Mouse (Mus musculus): Measurements from ENCODE around the gene Itpr1.

The Itpr1 gene

DNA sequence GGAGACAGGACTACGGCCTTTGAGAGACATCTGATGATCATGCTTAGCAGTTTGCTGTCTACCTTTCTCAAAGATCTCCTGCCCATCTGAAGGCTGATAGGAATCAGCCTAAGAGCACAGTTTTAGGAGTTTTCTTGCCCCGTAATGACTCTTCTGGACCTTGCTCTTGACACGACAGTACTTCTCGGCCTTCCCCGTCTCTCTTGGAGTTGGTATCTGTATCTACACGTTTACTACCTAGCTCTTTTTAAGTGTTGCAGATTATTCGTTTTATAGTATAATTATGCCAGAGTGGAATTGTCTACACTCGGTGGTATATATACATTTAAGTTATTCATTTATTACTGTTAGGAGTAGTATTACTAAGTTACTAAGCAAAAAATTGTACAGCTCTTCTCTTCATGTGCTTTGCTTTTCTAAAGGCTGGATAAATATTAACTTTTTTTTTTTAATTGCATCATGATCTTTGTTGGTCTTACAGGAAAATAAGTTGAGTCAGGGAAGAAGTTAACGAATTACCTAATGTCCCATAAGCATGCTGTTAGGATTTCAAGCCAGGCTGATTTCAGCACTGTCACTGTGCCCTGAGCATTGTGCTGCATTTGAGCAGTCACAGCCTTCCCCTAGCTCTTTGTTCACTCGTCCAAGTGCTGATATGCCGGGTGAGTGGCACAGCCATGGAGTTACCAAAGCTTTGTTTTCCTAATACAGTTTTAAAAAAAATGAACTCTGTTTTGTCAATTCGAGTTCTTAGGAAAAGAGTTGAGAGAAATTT is 64.9 kb downstream of the Itpr1 start:
- DNase-seq (ENCODE audit: low read depth, low spot score): no peak

DNA sequence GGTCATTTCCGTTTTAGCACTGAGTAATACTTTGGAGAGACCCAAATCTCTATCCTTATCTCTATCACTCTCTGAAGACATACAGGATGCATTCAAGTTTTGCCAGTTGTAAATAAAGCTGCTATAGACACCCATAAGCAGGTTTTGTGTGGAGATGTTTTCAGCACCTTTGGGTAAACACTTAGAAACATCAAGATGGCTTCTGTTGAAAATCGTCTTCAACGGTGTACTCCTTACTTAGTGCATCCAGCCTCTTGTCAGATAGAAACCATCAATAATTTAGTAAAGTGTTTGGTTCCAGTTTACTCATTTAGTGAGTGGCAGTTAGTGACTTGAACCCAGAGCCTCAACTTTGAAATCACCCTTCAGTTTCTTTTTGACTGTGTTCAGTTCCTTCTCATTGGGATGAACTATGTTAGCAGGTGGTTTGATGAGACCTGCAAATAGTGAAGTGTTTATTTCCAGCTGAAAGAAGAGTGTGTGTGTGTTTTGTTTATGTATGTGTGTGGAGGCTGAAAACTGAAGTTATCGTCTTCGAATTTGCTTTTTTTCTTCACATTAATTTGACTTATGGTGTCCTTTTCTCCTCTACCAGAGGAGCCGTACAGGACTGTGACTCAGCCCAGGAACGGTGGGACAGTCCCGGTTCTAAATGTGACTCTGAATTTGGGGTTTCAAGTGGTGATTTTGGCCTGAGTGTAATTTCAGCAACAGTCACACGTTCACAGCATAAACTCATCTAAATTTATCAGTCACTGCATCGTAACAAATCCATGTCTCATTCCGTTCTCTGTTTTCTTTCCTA is 66.1 kb downstream of the Itpr1 start:
- peak; percentile 50 for DNase-seq (ENCODE audit: low read depth, low spot score)

DNA sequence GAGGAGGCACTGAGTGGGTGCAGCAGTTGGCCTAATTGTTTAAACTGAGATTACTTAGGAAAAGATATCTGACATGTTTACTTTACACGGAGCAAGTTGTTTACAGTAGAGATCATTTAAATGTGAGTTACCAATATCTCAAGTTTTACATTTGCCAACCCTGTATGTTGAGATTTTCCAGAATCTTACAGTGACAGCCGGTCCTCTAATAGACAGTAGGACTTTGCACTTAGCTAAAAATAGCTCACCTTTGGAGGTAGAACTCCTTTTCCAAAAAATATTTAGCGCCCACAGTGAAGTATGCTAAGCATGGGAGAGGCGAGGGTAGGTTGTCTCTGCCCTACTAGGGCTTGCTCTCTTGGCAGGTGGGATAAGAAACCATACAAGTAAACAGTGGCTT is 69.2 kb downstream of the Itpr1 start:
- no peak for DNase-seq (ENCODE audit: low read depth, low spot score)

DNA sequence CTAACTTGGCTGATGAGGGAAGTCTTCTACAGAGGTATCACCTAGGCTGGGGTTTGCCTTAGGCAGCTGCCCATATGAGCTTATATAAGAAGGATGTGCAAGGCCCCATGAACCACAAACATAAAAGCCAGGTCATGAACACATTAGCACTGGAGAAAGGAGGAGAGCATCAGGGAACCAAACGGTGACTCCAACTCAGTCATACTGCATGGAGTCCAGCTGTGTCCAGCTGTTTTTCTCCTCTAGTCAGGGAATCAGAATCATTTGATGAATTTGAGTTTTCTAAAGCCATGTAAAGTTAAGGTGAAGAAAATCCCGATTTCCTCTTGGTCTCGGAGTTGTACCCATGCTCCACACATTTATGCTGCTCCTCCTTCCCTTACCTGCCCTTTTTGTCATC is 69.7 kb downstream of the Itpr1 start:
- DNase-seq (ENCODE audit: low read depth, low spot score): no peak

DNA sequence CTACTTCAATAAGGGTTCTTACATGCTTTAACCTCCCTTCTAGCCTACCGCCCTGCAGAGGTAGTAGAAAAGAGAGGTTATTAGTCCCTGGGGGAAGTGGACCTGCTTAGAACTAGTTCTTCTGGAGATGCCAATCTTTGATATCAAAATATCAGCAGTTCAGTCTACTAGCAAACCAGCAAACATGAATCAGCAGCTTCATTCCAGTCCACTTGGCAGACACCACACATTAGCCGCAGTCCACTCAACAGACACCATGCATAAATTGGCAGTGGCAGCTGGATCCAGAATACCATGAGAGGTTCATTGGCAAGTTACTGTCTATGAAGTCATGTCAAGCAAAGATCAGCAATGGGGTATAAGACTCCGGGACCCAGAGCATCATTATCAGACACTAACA is 71.8 kb downstream of the Itpr1 start:
- DNase-seq (ENCODE audit: low read depth, low spot score): no peak

DNA sequence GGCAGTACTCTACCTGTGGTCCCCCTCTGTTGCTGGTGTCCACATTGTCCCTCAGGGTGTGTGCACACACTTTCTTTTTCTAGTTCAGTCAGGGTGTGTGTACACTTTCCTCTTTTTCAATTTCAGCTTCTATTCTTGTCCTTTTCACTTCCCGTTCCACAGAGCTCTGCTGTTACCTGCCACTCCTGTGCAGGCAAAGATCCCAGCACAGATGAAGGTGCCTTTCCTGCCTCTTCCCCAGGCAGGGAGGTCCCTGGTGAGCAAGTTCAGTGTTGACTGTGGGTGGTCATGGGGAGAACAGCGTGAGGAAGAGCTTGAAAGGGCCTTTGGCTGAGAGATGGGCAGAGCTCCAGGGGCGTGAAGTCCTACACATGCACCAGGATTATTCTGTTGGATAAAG is 76.1 kb downstream of the Itpr1 start:
- no peak for DNase-seq (ENCODE audit: low read depth, low spot score)

DNA sequence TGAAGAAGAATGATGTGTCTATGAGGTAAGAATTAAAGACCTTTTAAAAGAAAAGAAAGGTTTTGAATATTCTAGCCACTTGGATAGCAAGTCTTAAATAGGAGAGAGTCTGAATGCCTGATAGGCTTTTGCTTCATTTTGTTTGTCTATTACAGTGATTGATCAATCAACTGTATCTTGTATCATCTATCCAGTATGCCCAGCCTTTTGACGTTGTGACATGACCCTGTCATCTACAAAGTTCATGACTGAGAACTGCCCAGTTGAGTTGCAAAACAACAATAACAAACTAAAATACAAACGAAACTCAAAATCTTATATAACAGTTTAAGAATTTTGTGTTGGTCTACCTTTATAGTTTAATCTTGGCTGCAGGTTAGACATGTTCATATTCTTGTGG is 78.1 kb downstream of the Itpr1 start:
- DNase-seq (ENCODE audit: low read depth, low spot score): no peak

DNA sequence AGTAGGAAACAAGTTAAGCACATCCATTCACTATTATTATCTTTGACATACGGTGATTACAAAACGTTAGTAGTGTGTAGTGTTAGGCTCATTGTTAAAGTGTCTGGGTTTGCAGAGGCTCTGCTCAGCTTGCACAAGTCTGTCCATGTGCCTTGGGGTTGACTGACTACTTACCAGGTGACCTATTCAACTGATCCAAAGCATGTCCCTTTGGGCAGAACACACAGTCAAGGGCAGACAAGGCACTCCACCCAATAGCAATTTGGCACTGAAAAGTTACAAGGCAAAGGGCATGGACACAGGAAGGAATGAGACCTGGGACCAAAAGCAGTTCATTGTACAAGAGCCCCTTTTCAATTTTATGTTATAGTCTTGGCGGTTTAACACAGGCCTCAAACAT is 78.7 kb downstream of the Itpr1 start:
- no peak for DNase-seq (ENCODE audit: low read depth, low spot score)

DNA sequence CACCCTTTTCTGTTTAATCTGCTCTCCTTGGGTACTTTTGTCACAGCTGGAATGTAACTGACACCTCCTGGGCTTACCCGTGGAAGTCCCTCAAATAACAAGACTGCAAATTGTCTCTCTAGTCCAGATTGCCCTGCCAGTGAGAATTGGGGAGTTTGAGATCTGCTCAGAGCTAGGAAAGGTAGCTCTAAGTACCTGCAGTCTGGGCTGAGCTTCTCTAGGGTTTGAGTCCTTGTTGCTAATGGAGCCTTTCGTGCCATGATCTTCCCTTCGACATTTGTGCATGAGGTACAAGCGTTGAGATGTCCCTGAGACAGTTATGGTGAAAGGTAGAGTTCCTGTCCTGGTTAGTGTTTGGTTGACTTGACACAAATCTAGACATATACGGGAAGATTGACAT is 89.0 kb downstream of the Itpr1 start:
- DNase-seq (ENCODE audit: low read depth, low spot score): no peak

DNA sequence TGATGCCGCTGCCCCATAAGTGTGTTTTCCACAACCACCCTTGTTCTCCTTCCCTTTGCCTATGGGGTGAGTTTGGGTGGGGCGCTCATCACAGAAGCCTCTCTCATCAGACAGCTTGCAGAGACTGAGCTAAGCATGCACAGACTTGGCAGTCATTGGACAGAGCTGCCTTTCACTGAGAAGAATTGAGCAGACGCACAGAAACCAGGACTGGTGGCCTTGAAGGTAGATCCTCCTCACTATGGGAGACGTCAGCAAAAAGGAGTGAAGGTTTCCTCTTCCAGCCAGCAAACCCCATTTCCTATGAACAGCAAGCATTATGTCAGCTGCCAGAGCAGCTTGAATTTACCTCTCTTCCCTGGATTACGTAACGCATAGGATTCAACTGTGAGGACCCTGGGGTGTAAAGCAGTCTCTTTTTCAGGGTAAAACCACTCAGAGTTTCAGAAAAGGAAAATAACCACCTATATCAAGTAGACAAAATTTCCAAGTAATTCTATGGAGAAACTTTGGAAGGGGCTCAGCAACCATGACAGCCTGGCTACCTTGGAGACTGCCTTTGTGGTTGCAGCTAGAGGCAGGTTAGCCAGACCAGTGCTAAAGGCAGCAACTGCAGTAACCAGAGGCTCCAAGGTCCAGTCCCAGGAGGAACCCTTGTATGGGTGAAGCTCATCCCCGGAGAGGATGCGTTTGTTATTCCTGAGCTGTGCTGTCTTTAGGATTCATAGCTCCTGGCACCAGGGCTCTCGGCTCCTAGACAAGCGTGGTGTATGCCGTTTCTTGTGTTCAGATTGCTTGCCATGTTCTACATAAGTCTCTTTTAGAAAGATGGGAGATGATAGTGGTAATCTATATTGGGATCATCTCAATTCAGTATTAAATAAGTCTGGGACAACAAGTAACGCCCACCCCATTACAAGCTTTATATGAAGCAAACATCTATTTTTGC is 91.0 kb downstream of the Itpr1 start:
- DNase-seq (ENCODE audit: low read depth, low spot score): no peak

DNA sequence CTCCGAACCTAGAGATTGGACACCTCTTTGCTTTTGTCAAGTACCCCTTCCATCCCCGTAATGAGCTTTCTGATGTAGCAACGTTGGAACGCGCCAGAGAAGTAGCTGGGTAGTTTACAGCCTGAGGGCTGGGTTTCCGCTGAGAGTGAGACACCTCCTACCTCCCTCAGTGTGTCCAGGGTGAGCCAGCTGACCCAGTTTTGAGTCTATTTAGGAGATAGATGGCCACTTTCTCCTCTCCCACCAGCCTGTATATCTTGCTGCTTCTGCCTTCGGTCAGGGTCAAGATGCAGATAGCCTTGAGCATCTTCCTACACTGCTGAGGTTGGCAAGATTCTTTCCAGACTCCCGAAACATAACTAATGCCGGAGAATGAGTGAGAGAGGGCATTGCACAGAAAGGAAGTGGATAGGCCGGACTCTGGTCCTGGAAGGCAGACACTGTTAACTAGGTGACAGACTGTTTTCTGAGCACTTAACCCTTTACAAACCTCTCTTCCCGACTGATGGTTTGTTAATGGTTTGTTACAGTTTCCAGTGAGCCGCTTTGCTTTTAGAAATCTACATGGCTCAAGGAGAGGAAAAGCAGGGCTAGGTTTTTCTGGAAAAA is 92.4 kb downstream of the Itpr1 start:
- DNase-seq (ENCODE audit: low read depth, low spot score): no peak

DNA sequence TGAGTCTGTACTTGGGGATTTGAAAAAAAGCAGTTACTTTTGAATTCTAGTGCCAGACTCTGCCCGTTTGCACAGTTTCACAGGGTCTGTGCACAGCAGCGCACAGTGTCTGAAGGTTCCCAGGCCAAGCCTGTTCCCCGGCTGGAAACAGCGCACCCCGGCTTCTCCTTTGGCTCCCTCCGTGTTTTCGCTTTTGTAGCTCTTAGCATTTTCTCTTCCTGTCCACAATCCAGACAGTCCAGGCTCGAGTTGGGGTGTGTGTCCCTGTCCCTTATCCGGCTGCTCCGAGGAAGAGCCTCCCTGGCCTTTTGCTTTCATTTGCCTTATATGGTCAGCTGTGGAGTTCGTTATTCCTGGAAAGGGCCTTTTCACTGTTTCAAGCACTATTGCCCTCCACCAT is 93.3 kb downstream of the Itpr1 start:
- DNase-seq (ENCODE audit: low read depth, low spot score): no peak

DNA sequence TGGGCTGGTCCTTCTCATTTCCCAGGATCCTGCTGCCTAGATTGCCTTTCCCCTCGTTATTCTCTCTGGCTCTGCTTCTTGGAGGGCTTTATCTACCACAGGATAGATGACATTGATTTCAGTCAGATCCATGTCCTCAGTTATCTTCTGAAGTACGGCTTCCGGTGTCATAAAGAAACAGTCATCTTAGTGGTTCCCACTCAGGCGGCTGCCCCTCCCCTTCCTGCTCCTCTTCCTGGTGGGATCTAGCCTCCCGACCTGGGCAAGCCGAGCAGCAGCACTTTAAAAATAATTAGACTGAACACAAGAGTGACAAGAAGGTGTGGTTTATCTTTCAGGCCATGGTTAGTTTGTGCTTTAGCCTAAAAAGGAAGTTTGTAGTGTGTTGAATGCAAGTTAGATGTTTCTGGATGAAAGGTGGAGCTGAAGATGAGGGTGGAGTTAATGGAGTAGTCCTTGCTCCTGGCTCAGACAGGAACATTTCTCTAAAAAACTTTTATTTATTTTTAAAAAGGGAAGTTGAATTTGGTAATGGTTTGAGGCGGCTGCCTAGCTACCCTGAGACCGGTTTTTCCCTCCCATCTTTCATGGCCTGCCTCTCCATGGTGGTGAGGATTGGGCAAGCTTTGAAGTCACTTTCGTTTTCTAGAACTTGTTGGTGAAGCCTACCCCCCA is 94.2 kb downstream of the Itpr1 start:
- DNase-seq (ENCODE audit: low read depth, low spot score): peak; percentile 67

DNA sequence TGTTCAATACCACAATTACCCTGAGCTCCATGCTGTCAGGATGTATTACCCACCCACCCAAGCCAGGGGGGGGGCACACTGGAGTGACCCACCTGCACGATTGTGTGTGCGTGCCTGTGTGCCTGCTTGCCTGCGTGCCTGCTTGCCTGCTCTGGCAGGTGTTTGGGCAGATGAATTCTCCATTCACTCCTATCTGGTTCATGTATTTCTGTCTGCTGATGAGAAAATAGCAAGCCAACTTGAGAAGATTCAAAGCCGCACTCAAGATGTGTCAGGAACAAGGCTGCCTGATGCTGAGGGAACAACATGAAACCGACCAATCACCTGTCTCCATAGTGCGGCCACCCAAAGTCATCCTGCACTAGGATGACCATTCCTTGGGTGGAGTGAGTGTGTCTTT is 94.9 kb downstream of the Itpr1 start:
- no peak for DNase-seq (ENCODE audit: low read depth, low spot score)

DNA sequence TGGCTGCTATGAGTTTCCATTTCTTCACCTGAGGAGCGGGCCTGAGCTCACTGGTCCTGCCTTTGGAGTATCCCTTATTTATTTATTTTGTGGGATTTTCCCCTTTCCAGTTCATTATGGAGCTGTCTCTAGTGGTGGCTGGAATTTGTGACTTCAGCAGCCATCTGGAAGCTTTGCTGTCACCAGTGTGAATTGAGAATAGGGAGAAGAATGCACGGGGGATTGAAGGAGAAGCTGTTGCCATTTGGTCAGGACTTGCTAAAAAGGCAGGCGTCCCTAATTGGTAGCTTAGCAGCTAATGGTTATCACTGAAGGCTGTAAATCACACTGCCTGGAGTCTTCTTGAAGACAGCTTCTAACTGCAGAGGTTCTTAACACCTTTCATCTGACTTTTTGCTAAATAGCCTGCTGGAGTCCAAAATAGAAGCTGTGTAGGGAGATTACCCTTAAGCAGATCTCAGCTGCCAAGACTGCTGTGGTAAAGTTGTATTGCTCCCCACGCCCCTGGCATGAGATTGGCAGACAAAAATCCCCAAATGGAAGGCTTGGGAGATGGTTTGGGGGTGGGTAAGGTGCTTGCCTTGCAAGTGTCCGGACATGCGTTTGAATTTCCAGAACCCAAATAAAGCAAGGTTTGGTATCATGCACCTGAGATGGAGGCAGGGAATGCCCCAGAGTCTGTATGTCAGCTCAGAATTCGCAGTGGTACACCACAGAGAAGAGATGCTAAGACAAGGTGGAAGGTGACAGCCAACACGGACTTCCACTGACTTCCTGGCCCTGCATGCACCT is 96.7 kb downstream of the Itpr1 start:
- peak; percentile 75 for DNase-seq (ENCODE audit: low read depth, low spot score)

DNA sequence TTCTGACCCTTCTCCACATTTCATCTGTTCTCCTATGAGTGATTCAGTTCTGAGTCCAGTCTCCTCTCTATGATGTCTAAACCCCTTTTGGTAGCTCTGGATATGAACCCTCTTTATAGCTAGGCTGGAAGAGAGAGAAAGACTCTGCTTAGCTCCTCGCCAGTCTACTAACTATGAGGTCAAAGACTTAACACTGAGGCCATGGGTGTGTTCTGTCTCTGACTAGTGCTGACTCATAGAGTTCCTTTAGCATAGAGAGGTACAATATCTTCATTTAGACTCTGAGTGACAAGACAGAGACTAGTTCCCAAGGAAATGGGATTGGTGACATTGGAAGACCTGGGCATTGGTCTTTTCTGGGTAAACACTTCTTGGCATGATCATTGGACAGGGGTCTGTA is 100.2 kb downstream of the Itpr1 start:
- DNase-seq (ENCODE audit: low read depth, low spot score): no peak

DNA sequence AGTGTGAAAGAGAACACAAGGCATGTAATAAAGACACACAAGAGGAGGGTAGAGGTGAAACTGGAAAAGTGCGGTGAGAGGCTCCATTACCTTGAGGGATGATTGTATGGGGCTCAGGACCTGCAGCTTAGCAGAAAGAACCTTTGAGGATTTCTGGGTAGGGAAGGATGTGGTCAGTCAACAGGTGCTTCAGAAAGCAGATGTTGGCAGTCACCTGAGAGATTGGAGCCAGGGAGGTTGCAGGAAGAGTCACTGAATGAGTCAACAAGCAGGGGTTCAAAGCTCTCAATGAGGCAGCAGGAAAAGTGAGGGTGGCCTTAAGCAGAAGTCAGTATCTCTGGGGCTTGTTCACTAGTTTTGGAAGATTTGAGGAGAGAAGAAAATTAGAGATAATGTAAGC is 101.1 kb downstream of the Itpr1 start:
- DNase-seq (ENCODE audit: low read depth, low spot score): peak; percentile 73

DNA sequence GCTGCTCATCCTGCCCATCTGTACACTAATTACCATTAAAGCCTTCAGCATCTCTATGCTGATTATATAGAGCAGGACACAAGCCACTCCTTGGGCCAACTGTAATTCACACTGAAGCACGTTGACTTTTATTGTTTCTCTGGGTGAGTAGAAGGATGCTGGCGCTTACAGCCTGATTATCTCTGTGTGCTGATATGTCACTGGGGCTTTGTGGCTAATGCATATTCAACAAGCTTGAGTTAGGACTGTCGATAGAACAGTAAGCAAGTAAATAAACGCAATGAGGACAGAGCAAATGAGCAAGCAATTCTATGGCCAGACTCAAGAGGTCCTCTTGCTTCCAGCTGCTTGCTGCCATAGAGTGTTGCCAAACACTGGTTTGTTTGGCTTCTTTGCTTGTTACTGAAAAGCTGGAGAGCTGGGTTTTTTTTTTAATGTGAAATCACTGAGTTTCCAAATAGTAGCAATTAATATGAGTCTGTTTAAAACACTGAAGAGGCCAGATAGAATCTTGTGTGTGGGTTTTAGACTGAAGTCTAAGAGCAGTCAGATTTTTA is 103.5 kb downstream of the Itpr1 start:
- no peak for DNase-seq (ENCODE audit: low read depth, low spot score)

DNA sequence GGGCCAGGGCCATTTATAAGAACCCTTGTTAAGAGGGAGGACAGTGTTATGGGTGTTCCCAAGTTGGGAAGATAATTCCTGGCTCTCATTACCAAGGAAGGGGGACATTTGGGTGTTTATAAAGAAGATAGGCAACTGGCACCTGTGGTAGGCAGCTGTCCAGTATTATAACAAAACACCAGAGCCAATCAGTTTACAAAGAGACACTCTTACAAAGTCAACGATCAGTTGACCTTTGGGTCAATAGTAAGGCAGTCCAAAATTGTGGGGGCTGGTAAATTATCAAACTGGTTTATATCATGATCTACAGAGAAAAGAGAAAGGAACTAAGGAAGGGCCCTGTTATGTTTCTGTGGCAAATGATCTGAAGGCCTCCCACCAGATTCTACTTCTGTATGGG is 104.1 kb downstream of the Itpr1 start:
- DNase-seq (ENCODE audit: low read depth, low spot score): no peak

DNA sequence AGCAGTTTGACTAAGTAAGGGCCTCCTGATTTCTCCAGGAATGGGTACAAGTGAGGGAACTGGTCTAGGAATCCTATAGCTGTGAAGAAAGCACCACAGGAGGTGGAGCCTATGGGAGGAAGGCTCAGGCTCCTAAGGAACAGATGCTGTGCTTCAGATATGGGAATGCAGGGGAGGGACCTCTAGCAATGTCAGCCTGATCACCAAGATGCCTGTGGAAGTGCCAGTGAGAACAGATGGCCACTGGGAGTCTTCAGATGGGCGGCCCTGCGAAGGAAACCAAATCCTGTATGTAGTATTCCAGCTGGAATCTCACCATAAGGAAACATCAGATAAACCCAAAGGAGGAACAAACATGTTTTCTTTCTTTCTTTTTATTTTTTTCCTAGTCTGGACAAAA is 108.8 kb downstream of the Itpr1 start:
- DNase-seq (ENCODE audit: low read depth, low spot score): no peak
